Mouse (Mus musculus) limb, embryonic 14.5 days (tissue): Measurements from ENCODE around the gene Nkx6-1. TPM values are rescaled to one million over a fixed set of nuclear protein-coding genes. Genes with fewer than 3 reads are reported as not detected.
A peak's percentile ranks its signal among the peaks of the same experiment; 100 is the strongest.

Source experiments
- ATAC-seq: fragments of 200-750 bp; cut with Nextera tagmentation; 2 replicates; pipeline ENCODE4 v1.8.0; 2017; ENCODE audit warnings: low read depth, moderate number of reproducible peaks, moderate TSS enrichment; ENCODE audit not compliant: low FRiP score
- DNase-seq: peaks from one replicate; pipeline ENCODE4 v3.0.0-alpha.2; 2015; ENCODE audit warnings: low spot score
- H3K27ac ChIP-seq: fragments of 300-500 bp; sonication (generic); replicated peaks from 2 replicates; pipeline ENCODE4 v1.5.1; 2014; ENCODE audit warnings: low read depth, mild to moderate bottlenecking, low read length, moderate library complexity, mixed read lengths
- H3K27me3 ChIP-seq: fragments of 300-500 bp; sonication (generic); 2 replicates; pipeline ENCODE4 v1.6.1; 2014; ENCODE audit warnings: low read length, mixed read lengths; ENCODE audit not compliant: control insufficient read depth, insufficient read depth
- H3K36me3 ChIP-seq: fragments of 300-500 bp; sonication (generic); 2 replicates; pipeline ENCODE4 v1.6.1; 2014; ENCODE audit warnings: mild to moderate bottlenecking, low read length, moderate library complexity, mixed read lengths; ENCODE audit not compliant: control insufficient read depth, insufficient read depth
- H3K4me1 ChIP-seq: fragments of 300-500 bp; sonication (generic); 2 replicates; pipeline ENCODE4 v1.6.1; 2014; ENCODE audit warnings: antibody characterized with exemption, low read length, mixed read lengths; ENCODE audit not compliant: control insufficient read depth, insufficient read depth
- H3K4me2 ChIP-seq: fragments of 300-500 bp; sonication (generic); replicated peaks from 2 replicates; pipeline ENCODE4 v1.6.1; 2014; ENCODE audit warnings: low read depth, mild to moderate bottlenecking, low read length, moderate library complexity; ENCODE audit not compliant: severe bottlenecking
- H3K4me3 ChIP-seq: fragments of 300-500 bp; sonication (generic); replicated peaks from 2 replicates; pipeline ENCODE4 v1.5.1; 2014; ENCODE audit warnings: low read length
- H3K9ac ChIP-seq: fragments of 300-500 bp; sonication (generic); 2 replicates; pipeline ENCODE4 v1.6.1; 2014; ENCODE audit warnings: mild to moderate bottlenecking, low read depth, low read length, moderate library complexity; ENCODE audit not compliant: severe bottlenecking
- H3K9me3 ChIP-seq: fragments of 300-500 bp; sonication (generic); 2 replicates; pipeline ENCODE4 v1.6.1; 2016; ENCODE audit warnings: low read length; ENCODE audit not compliant: control insufficient read depth
- POLR2A ChIP-seq: fragments of 200-500 bp; IDR thresholded peaks from 2 replicates; pipeline ENCODE4 v1.8.0; 2012; ENCODE audit warnings: inconsistent platforms, mild to moderate bottlenecking, moderate library complexity, borderline replicate concordance; ENCODE audit not compliant: insufficient read depth, insufficient read length; ENCODE audit errors: extremely low read depth
- WGBS: fragments of 180-500 bp; shearing (Covaris S2); extraction: QIAGEN DNeasy Blood & Tissue Kit; methylation state at CpG from one replicate; pipeline ENCODE4 v1.1.7; 2014; 5-methylcytosine and 5-hydroxymethylcytosine counted together
- polyA plus RNA-seq, 2 experiments: library from polyadenylated mRNA; depleted of rRNA in 1 of 2; stranded (reverse) in 1 of 2; unstranded in 1 of 2; fragments of >200 nt; fragmentation: Nextera tagmentation in 1 of 2; extraction: Ambion mirVana in 1 of 2; gene quantifications; 2 replicates each; pipeline versions ENCODE4 v1.2.1 to v1.2.3; 2012 to 2014

Gene Nkx6-1
- polyA plus RNA-seq, 2 experiments, result 0.10 to 0.25 TPM

DNA sequence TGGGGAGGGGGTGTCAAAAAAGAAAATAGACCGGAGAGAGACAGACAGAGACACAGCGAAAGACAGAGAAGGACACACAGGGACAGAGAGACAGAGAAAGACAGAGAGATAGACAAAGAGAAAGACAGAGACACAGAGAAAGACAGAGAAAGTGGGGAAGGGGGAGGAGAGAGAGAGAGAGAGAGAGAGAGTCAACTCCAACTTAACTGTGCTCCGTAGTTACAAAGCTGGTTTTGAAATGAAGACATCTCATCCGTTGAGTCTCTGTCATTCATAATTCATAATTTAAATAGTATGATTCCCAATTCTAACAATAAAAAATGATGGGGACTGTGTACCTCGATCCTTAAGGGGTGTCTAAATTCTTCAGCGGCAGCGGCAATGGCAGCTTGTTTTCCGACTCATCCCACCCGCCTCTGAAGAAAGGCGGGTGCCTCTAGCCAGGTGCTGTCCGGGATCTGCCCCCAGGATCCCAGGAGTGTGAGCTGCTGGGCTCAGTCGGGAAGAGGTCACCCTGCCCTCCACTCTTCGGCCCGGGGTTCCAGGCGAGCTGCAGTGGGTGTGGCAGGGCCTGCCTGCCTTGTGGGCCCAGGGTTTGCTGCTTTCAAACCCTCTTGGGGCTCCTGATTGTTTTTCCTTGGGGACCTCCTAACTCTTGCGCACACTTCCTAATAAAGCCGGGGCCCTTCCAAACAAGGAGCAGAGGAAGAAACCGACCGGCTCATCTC lies 2.6 kb upstream of the Nkx6-1 start:
- no peak for DNase-seq
- Histone ChIP-seq H3K9ac (no peak overlapping the region), H3K36me3 (no peaks in the 10 kb centered on the region), H3K9me3 (no peaks in the 10 kb centered on the region), H3K4me3 (no peak overlapping the region), H3K27ac (no peak overlapping the region), H3K4me1 (peaks cover 17% of the 10 kb centered on the region; the same call in 1 of the 2 replicates), H3K4me2 (no peak overlapping the region), H3K27me3 (peaks cover 83% of the 10 kb centered on the region)
- 2% methylated on average over 19 of the region's 19 CpGs for WGBS
- ATAC-seq, result no peak
- no peak for TF ChIP-seq POLR2A

DNA sequence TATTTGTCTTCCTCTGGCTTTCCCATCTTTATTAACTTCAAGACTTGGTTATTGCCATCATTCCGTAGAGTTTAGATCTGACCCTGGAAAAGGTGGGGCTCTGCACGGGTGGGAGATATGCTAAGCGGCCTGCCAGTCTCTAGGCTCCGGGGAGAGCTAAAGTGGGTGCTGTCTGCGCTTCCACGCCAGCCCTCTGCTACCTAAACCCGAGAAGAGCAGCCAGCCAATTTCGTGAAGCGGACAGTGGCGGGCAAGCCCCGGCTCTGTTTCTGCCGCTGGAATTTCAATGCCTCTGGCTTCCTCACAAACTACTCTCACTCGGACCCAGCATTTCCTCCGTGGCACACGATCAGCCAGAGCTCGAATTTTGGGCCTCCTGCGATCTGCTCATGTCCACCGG lies 1.9 kb upstream of the Nkx6-1 start:
- peaks cover 90% of the 10 kb centered on the region for H3K27me3 ChIP-seq
- no peak overlapping the region for H3K4me2 ChIP-seq
- no peak for DNase-seq
- H3K27ac ChIP-seq, result no peak overlapping the region
- H3K36me3 ChIP-seq, result no peaks in the 10 kb centered on the region
- no peak overlapping the region for H3K4me3 ChIP-seq
- 1% methylated on average over 18 of the region's 18 CpGs for WGBS
- peaks cover 17% of the 10 kb centered on the region; the same call in 1 of the 2 replicates for H3K4me1 ChIP-seq
- no peak overlapping the region for H3K9ac ChIP-seq
- no peaks in the 10 kb centered on the region for H3K9me3 ChIP-seq
- no peak for TF ChIP-seq POLR2A
- ATAC-seq, result no peak

DNA sequence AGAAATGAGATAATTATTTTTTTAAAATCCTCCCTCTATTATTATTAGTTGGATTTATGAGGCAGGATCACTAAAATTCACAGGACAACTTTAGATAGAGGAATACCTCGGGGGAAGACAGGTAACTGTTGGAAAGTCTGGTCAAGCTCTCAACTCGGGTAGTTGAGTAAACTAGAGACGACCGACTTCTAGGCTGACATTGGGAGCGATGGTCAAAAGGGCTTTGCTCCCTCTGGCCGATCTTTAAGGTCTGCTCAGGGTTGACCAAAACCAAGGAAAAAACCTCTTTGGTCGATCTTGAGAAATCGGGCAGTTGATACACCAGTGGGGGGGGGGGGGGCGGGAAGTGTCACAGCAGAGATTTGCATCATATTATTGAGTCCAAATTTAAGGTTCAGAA lies 1.3 kb upstream of the Nkx6-1 start:
- no peak overlapping the region for H3K4me2 ChIP-seq
- H3K4me3 ChIP-seq, result no peak overlapping the region
- ATAC-seq (no peak), DNase-seq (no peak)
- no peak overlapping the region for H3K27ac ChIP-seq
- H3K9ac ChIP-seq, result no peak overlapping the region
- peaks cover 96% of the 10 kb centered on the region for H3K27me3 ChIP-seq
- 1% methylated on average over 9 of the region's 9 CpGs for WGBS
- no peaks in the 10 kb centered on the region for H3K36me3 ChIP-seq
- no peaks in the 10 kb centered on the region for H3K9me3 ChIP-seq
- peaks cover 17% of the 10 kb centered on the region; the same call in 1 of the 2 replicates for H3K4me1 ChIP-seq
- no peak for TF ChIP-seq POLR2A

DNA sequence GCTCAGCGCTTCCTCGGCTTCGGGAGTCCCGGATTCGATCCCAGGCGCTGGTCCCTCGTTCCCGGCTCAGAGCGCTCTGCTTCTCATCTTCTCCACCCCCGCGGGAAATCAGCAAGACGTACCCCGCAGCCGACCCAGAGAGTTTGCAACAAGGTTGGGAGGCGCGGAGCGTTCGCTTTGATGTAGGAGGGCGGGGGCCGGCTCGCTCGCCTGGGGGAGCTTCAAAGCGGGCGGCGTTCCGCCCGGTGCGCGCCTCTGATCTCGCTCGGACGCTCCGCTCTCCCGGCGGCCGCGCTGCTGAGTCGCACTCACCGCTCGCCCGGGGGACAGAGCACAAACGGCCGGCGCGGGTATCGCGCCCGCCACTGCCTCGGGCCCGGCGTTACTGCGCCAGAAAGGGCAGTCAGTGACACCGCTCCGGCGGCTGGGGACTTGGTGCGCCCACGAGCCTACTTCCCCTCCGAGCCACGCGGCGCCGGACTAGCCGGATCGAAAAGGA lies 324 bp downstream of the Nkx6-1 start:
- Histone ChIP-seq H3K9me3 (no peaks in the 10 kb centered on the region), H3K4me3 (peak overlapping the region; percentile 41), H3K9ac (0 out of 2 replicates have a peak overlapping the region, but pooled peaks have one; percentile 25), H3K4me1 (peaks cover 17% of the 10 kb centered on the region; the same call in 1 of the 2 replicates), H3K27me3 (peaks cover 98% of the 10 kb centered on the region), H3K36me3 (no peaks in the 10 kb centered on the region), H3K27ac (no peak overlapping the region), H3K4me2 (peak overlapping the region; percentile 65)
- no peak for ATAC-seq
- no peak for TF ChIP-seq POLR2A
- no peak for DNase-seq
- WGBS, result 0% methylated on average over 56 of the region's 64 CpGs

DNA sequence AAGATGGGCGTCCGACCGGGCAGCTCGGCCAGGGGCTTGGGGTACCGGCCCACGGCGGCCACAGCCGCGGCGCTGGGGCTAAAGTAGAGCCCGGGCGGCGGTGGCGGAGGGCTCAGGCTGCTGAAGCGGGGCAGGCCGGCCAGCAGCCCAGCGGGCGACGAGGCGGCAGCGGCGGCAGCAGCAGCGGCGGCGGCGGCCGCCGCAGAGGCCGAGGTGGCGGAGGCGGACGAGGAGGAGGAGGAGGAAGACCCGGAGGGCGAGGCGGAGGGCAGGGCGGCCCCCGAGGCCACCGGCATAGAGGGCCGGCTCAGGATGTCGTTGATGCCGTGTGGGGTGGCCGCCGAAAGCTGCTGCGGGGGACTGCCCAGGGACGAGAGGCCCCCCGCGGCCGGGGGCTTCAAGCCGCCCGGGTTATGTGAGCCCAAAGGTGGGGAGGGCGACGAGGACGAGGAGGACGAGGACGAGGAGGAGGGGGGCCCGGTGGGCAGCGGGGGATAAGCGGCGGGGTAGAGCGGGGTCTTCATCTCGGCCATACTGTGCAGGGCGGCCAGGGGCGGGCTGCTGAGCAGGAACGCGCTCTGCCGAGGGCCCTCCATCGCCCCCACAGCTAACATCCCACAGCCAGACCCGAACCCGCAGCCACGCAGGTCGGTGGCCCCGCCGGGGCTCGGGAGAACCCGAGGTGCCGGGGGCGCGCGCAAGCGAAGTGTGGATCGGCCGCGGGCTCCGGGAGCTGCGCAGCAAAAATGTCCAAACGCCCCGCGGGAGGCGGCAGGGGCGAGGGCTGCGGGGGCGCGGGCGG lies 974 bp downstream of the Nkx6-1 start:
- peak overlapping the region; percentile 25; the same call in 1 of the 2 replicates for H3K9ac ChIP-seq
- DNase-seq, result no peak
- peak overlapping the region; percentile 41 for H3K4me3 ChIP-seq
- no peak overlapping the region for H3K27ac ChIP-seq
- H3K9me3 ChIP-seq, result no peaks in the 10 kb centered on the region
- peak overlapping the region; percentile 65 for H3K4me2 ChIP-seq
- ATAC-seq, result no peak
- no peaks in the 10 kb centered on the region for H3K36me3 ChIP-seq
- peaks cover 17% of the 10 kb centered on the region; the same call in 1 of the 2 replicates for H3K4me1 ChIP-seq
- under 1% methylated on average over 61 of the region's 94 CpGs for WGBS
- peaks cover 98% of the 10 kb centered on the region for H3K27me3 ChIP-seq
- TF ChIP-seq POLR2A, result no peak
